Mouse (Mus musculus) midbrain, embryonic 15.5 days (tissue): ENCODE data around the gene Adamts9. TPM values are rescaled to one million over a fixed set of nuclear protein-coding genes. Genes with fewer than 3 reads are reported as not detected.

Experiments used
- ATAC-seq: fragments of 200-750 bp; cut with Nextera tagmentation; replicated peaks from 2 replicates; pipeline ENCODE4 v1.8.0; 2017; ENCODE audit warnings: moderate TSS enrichment
- H3K27ac ChIP-seq: fragments of 300-500 bp; sonication (generic); 2 replicates; pipeline ENCODE4 v1.5.1; 2015; ENCODE audit warnings: mild to moderate bottlenecking, inconsistent platforms
- H3K27me3 ChIP-seq: fragments of 300-500 bp; sonication (generic); replicated peaks from 2 replicates; pipeline ENCODE4 v1.6.1; 2015; ENCODE audit warnings: inconsistent platforms
- H3K36me3 ChIP-seq: fragments of 300-500 bp; sonication (generic); replicated peaks from 2 replicates; pipeline ENCODE4 v1.6.1; 2015; ENCODE audit warnings: inconsistent platforms
- H3K4me1 ChIP-seq: fragments of 300-500 bp; sonication (generic); 2 replicates; pipeline ENCODE4 v1.6.1; 2015; ENCODE audit warnings: inconsistent platforms
- H3K4me2 ChIP-seq: fragments of 300-500 bp; sonication (generic); 2 replicates; pipeline ENCODE4 v1.6.1; 2015; ENCODE audit warnings: inconsistent platforms, mild to moderate bottlenecking, moderate library complexity
- H3K4me3 ChIP-seq: fragments of 300-500 bp; sonication (generic); 2 replicates; pipeline ENCODE4 v1.5.1; 2015; ENCODE audit warnings: mild to moderate bottlenecking, inconsistent platforms
- H3K9ac ChIP-seq: fragments of 300-500 bp; sonication (generic); 2 replicates; pipeline ENCODE4 v1.6.1; 2015; ENCODE audit warnings: mild to moderate bottlenecking, inconsistent platforms
- H3K9me3 ChIP-seq: fragments of 300-500 bp; sonication (generic); 2 replicates; pipeline ENCODE4 v1.6.1; 2016; ENCODE audit warnings: inconsistent platforms
- WGBS: fragments of 180-500 bp; shearing (Covaris S2); methylation state at CpG from one replicate; pipeline ENCODE4 v1.1.7; 2015; ENCODE audit warnings: mixed read lengths; 5-methylcytosine and 5-hydroxymethylcytosine counted together
- polyA plus RNA-seq: library from polyadenylated mRNA; unstranded; fragments of >200 nt; fragmentation: Nextera tagmentation; extraction: Ambion mirVana; gene quantifications from 2 replicates; pipeline ENCODE4 v1.2.1, GENCODE M21; 2015

Gene Adamts9
- polyA plus RNA-seq, 1 experiment from 2014 or later, result 1.6 TPM

- no peak for ATAC-seq
- H3K4me2 ChIP-seq, result no peak overlapping the region
- no peaks in the 10 kb centered on the region for H3K36me3 ChIP-seq
- no peak overlapping the region for H3K4me3 ChIP-seq
- no peaks in the 10 kb centered on the region for H3K9me3 ChIP-seq
- 50% methylated on average over 4 of the region's 4 CpGs for WGBS
- H3K9ac ChIP-seq, result no peak overlapping the region
- H3K4me1 ChIP-seq, result peaks cover 7% of the 10 kb centered on the region; the same call in 1 of the 2 replicates
- no peaks in the 10 kb centered on the region for H3K27me3 ChIP-seq
- H3K27ac ChIP-seq, result no peak overlapping the region
Measured at GRCm38 (mm10) chr6:92846614-92847013, 96.7 kb downstream of the Adamts9 start.

- 89% methylated on average over 8 of the region's 8 CpGs for whole genome bisulfite sequencing
- Histone ChIP-seq H3K27me3 (no peaks in the 10 kb centered on the region), H3K4me2 (no peak overlapping the region), H3K9ac (no peak overlapping the region), H3K36me3 (no peaks in the 10 kb centered on the region), H3K27ac (no peak overlapping the region), H3K9me3 (no peaks in the 10 kb centered on the region), H3K4me1 (peaks cover 7% of the 10 kb centered on the region; the same call in 1 of the 2 replicates), H3K4me3 (no peak overlapping the region)
- ATAC-seq, result no peak
Measured at GRCm38 (mm10) chr6:92845898-92846297, 97.4 kb downstream of the Adamts9 start.

GRCm38 (mm10) chr6:92843474-92843873, 99.8 kb downstream of the Adamts9 start:
- ATAC-seq, result no peak
- no peak overlapping the region for H3K27ac ChIP-seq
- H3K27me3 ChIP-seq, result no peaks in the 10 kb centered on the region
- no peaks in the 10 kb centered on the region for H3K36me3 ChIP-seq
- H3K4me3 ChIP-seq, result no peak overlapping the region
- H3K9ac ChIP-seq, result no peak overlapping the region
- no peaks in the 10 kb centered on the region for H3K4me1 ChIP-seq
- H3K9me3 ChIP-seq, result no peaks in the 10 kb centered on the region
- 90% methylated on average over 2 of the region's 2 CpGs for WGBS
- H3K4me2 ChIP-seq, result no peak overlapping the region

GRCm38 (mm10) chr6:92842000-92842399, 101.3 kb downstream of the Adamts9 start:
- Histone ChIP-seq H3K27me3 (no peaks in the 10 kb centered on the region), H3K4me1 (no peaks in the 10 kb centered on the region), H3K9ac (no peak overlapping the region), H3K27ac (no peak overlapping the region), H3K9me3 (no peaks in the 10 kb centered on the region), H3K36me3 (no peaks in the 10 kb centered on the region), H3K4me2 (no peak overlapping the region), H3K4me3 (no peak overlapping the region)
- no peak for ATAC-seq
- WGBS, result 12% methylated on average over 2 of the region's 2 CpGs

GRCm38 (mm10) chr6:92831106-92831505, 112.2 kb downstream of the Adamts9 start:
- H3K4me2 ChIP-seq, result no peak overlapping the region
- no peak overlapping the region for H3K27ac ChIP-seq
- ATAC-seq, result no peak
- 83% methylated on average over 2 of the region's 2 CpGs for WGBS
- no peak overlapping the region for H3K4me3 ChIP-seq
- no peaks in the 10 kb centered on the region; the same call in 1 of the 2 replicates for H3K4me1 ChIP-seq
- H3K9me3 ChIP-seq, result no peaks in the 10 kb centered on the region
- no peaks in the 10 kb centered on the region for H3K36me3 ChIP-seq
- H3K9ac ChIP-seq, result no peak overlapping the region
- no peaks in the 10 kb centered on the region for H3K27me3 ChIP-seq

GRCm38 (mm10) chr6:92829148-92829547, 114.1 kb downstream of the Adamts9 start:
- Histone ChIP-seq H3K9me3 (no peaks in the 10 kb centered on the region), H3K9ac (no peak overlapping the region), H3K36me3 (no peaks in the 10 kb centered on the region), H3K27me3 (no peaks in the 10 kb centered on the region), H3K27ac (no peak overlapping the region), H3K4me3 (no peak overlapping the region), H3K4me2 (no peak overlapping the region), H3K4me1 (no peaks in the 10 kb centered on the region; the same call in 1 of the 2 replicates)
- ATAC-seq, result no peak
- WGBS, result 88% methylated on average over 2 of the region's 2 CpGs

- Histone ChIP-seq H3K4me1 (no peaks in the 10 kb centered on the region; the same call in 1 of the 2 replicates), H3K4me3 (no peak overlapping the region), H3K27ac (no peak overlapping the region), H3K27me3 (no peaks in the 10 kb centered on the region), H3K4me2 (no peak overlapping the region), H3K36me3 (no peaks in the 10 kb centered on the region), H3K9me3 (no peaks in the 10 kb centered on the region), H3K9ac (no peak overlapping the region)
- WGBS, result 51% methylated on average over 5 of the region's 5 CpGs
- ATAC-seq, result no peak
Measured at GRCm38 (mm10) chr6:92827360-92827759, 115.9 kb downstream of the Adamts9 start.

GRCm38 (mm10) chr6:92826561-92826960, 116.7 kb downstream of the Adamts9 start:
- H3K4me2 ChIP-seq, result no peak overlapping the region
- no peaks in the 10 kb centered on the region for H3K9me3 ChIP-seq
- no peaks in the 10 kb centered on the region for H3K27me3 ChIP-seq
- no peak overlapping the region for H3K9ac ChIP-seq
- H3K36me3 ChIP-seq, result no peaks in the 10 kb centered on the region
- 83% methylated on average over 5 of the region's 5 CpGs for WGBS
- H3K4me3 ChIP-seq, result no peak overlapping the region
- no peak for ATAC-seq
- peaks cover 2% of the 10 kb centered on the region; the same call in 1 of the 2 replicates for H3K4me1 ChIP-seq
- H3K27ac ChIP-seq, result no peak overlapping the region

- no peaks in the 10 kb centered on the region for H3K9me3 ChIP-seq
Measured at GRCm38 (mm10) chr6:92823991-92824390, 119.3 kb downstream of the Adamts9 start.

GRCm38 (mm10) chr6:92822006-92822405, 121.3 kb downstream of the Adamts9 start:
- WGBS, result 30% methylated on average over 6 of the region's 6 CpGs

More at GRCm38 (mm10) chr6:92823991-92824390, 119.3 kb downstream of the Adamts9 start:
- Histone ChIP-seq H3K27me3 (no peaks in the 10 kb centered on the region), H3K36me3 (no peaks in the 10 kb centered on the region), H3K27ac (no peak overlapping the region), H3K4me3 (no peak overlapping the region), H3K9ac (no peak overlapping the region), H3K4me2 (no peak overlapping the region), H3K4me1 (0 out of 2 replicates have a peak, but pooled peaks cover 6% of the 10 kb centered on the region)
- ATAC-seq, result no peak
- WGBS, result 42% methylated on average over 7 of the region's 7 CpGs

GRCm38 (mm10) chr6:92821606-92822005, 121.7 kb downstream of the Adamts9 start:
- Histone ChIP-seq H3K27me3 (peaks cover 6% of the 10 kb centered on the region), H3K9me3 (no peaks in the 10 kb centered on the region), H3K4me2 (no peak overlapping the region), H3K4me3 (no peak overlapping the region), H3K4me1 (peaks cover 8% of the 10 kb centered on the region), H3K36me3 (no peaks in the 10 kb centered on the region), H3K27ac (no peak overlapping the region), H3K9ac (no peak overlapping the region)
- ATAC-seq, result no peak
- 15% methylated on average over 5 of the region's 5 CpGs for WGBS

More at GRCm38 (mm10) chr6:92822006-92822405, 121.3 kb downstream of the Adamts9 start:
- Histone ChIP-seq H3K9me3 (no peaks in the 10 kb centered on the region), H3K36me3 (no peaks in the 10 kb centered on the region), H3K27me3 (peaks cover 3% of the 10 kb centered on the region; the same call in 1 of the 2 replicates), H3K27ac (no peak overlapping the region), H3K4me1 (0 out of 2 replicates have a peak, but pooled peaks cover 6% of the 10 kb centered on the region), H3K4me2 (no peak overlapping the region), H3K4me3 (no peak overlapping the region), H3K9ac (no peak overlapping the region)
- no peak for ATAC-seq

GRCm38 (mm10) chr6:92817661-92818060, 125.6 kb downstream of the Adamts9 start:
- Histone ChIP-seq H3K4me2 (no peak overlapping the region), H3K27ac (no peak overlapping the region), H3K4me3 (no peak overlapping the region), H3K9me3 (no peaks in the 10 kb centered on the region), H3K4me1 (peaks cover 14% of the 10 kb centered on the region), H3K36me3 (no peaks in the 10 kb centered on the region), H3K9ac (no peak overlapping the region), H3K27me3 (peaks cover 6% of the 10 kb centered on the region)
- no peak for ATAC-seq
- 18% methylated on average over 8 of the region's 8 CpGs for WGBS

- no peaks in the 10 kb centered on the region for H3K9me3 ChIP-seq
- H3K9ac ChIP-seq, result no peak within 1 kb of the TSS
- H3K27ac ChIP-seq, result no peak within 1 kb of the TSS
- 7% methylated on average over 8 of the region's 8 CpGs for WGBS
- H3K4me1 ChIP-seq, result peaks cover 10% of the 10 kb centered on the region
- no peaks in the 10 kb centered on the region for H3K36me3 ChIP-seq
- peak within 1 kb of the TSS; percentile 35 for H3K4me2 ChIP-seq
- no peak within 1 kb of the TSS for H3K4me3 ChIP-seq
- H3K27me3 ChIP-seq, result peaks cover 6% of the 10 kb centered on the region
- ATAC-seq, result no peak
Measured at GRCm38 (mm10) chr6:92816311-92816751, 127.0 kb downstream of the Adamts9 start, which contains the start of gene A730049H05Rik. A730049H05Rik (plus strand) TSS chr6:92816478.
